Mouse (Mus musculus) embryonic facial prominence, embryonic 12.5 days (tissue): ENCODE measurements around the gene Xpo4. TPM values are rescaled to one million over a fixed set of nuclear protein-coding genes. Genes with fewer than 3 reads are reported as not detected.

Experiments
- ATAC-seq: fragments of 200-750 bp; cut with Nextera tagmentation; 2 replicates; pipeline ENCODE4 v1.8.0; 2017; ENCODE audit not compliant: insufficient number of reproducible peaks, insufficient read depth, low FRiP score, low TSS enrichment
- H3K27ac ChIP-seq: fragments of 300-500 bp; sonication (generic); 2 replicates; pipeline ENCODE4 v1.5.1; 2016; ENCODE audit warnings: mild to moderate bottlenecking
- H3K27me3 ChIP-seq: fragments of 300-500 bp; sonication (generic); 2 replicates; pipeline ENCODE4 v1.6.1; 2016; ENCODE audit warnings: mild to moderate bottlenecking, moderate library complexity
- H3K36me3 ChIP-seq: fragments of 300-500 bp; sonication (generic); 2 replicates; pipeline ENCODE4 v1.6.1; 2016; ENCODE audit warnings: mild to moderate bottlenecking
- H3K4me1 ChIP-seq: fragments of 300-500 bp; sonication (generic); 2 replicates; pipeline ENCODE4 v1.6.1; 2016
- H3K4me2 ChIP-seq: fragments of 300-500 bp; sonication (generic); replicated peaks from 2 replicates; pipeline ENCODE4 v1.6.1; 2016; ENCODE audit warnings: mild to moderate bottlenecking, moderate library complexity
- H3K4me3 ChIP-seq: fragments of 300-500 bp; sonication (generic); 2 replicates; pipeline ENCODE4 v1.5.1; 2016; ENCODE audit warnings: mild to moderate bottlenecking
- H3K9ac ChIP-seq: fragments of 300-500 bp; sonication (generic); 2 replicates; pipeline ENCODE4 v1.6.1; 2016; ENCODE audit warnings: mild to moderate bottlenecking, moderate library complexity
- H3K9me3 ChIP-seq: fragments of 300-500 bp; sonication (generic); 2 replicates; pipeline ENCODE4 v1.6.1; 2016; ENCODE audit warnings: mild to moderate bottlenecking, moderate library complexity
- WGBS: fragments of 180-500 bp; shearing (Covaris S2); methylation state at CpG from one replicate; pipeline ENCODE4 v1.1.7; 2016; 5-methylcytosine and 5-hydroxymethylcytosine counted together
- polyA plus RNA-seq: library from polyadenylated mRNA; unstranded; fragments of >200 nt; fragmentation: Nextera tagmentation; extraction: Ambion mirVana; gene quantifications from 2 replicates; pipeline ENCODE4 v1.2.1, GENCODE M21; 2016

Gene Xpo4
- polyA plus RNA-seq, 1 experiment from 2014 or later: 31.6 TPM

DNA sequence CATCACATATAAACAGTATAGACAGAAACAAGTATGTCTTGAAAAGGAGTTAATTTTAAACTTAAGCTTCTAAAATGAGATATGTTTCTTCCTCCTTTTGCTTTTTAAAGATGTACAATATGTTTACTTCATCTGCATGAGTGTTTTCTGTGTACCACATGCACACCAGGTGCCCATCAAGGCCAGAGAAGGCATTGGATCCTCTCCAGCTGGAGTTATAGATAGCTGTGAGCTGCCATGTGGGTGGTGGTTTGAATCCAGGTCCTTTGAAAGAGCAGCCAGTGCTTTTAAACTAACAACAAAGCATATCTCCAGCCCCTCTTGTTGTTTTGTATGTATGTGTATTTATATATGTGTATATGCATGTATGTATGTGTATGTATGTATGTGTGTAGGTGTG lies 112.3 kb downstream of the Xpo4 start:
- no peak overlapping the region for H3K4me3 ChIP-seq
- no peak overlapping the region for H3K9ac ChIP-seq
- no peaks in the 10 kb centered on the region for H3K27me3 ChIP-seq
- no peak for ATAC-seq
- no peaks in the 10 kb centered on the region for H3K4me1 ChIP-seq
- peaks cover 24% of the 10 kb centered on the region for H3K36me3 ChIP-seq
- no peaks in the 10 kb centered on the region for H3K9me3 ChIP-seq
- no peak overlapping the region for H3K27ac ChIP-seq
- H3K4me2 ChIP-seq: no peak overlapping the region

DNA sequence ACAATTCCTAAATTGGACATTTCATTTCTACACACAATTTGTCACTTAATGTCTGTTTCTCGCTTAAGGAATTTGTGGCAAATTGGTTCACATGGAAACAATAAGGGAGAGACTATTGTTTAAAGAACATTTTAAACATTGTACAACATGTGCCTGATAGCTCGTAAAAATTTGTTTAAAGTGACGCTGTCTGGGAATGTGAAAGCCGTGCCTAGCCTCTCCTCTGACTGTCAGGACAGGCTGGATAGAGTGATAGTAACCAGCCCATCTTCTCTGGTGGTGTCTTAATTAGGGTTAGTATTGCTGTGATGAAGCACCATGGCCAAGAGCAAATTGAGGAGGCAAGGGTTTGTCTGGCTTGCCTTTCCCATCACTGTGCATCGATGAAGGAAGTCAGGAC lies 118.2 kb downstream of the Xpo4 start:
- Histone ChIP-seq H3K4me1 (peaks cover 4% of the 10 kb centered on the region; the same call in 1 of the 2 replicates), H3K9me3 (no peaks in the 10 kb centered on the region), H3K36me3 (peaks cover 19% of the 10 kb centered on the region), H3K27ac (peak overlapping the region; percentile 46; the same call in 1 of the 2 replicates), H3K4me3 (no peak overlapping the region), H3K27me3 (0 out of 2 replicates have a peak, but pooled peaks cover 4% of the 10 kb centered on the region), H3K9ac (no peak overlapping the region), H3K4me2 (no peak overlapping the region)
- 70% methylated on average over 5 of the region's 5 CpGs for WGBS
- no peak for ATAC-seq

DNA sequence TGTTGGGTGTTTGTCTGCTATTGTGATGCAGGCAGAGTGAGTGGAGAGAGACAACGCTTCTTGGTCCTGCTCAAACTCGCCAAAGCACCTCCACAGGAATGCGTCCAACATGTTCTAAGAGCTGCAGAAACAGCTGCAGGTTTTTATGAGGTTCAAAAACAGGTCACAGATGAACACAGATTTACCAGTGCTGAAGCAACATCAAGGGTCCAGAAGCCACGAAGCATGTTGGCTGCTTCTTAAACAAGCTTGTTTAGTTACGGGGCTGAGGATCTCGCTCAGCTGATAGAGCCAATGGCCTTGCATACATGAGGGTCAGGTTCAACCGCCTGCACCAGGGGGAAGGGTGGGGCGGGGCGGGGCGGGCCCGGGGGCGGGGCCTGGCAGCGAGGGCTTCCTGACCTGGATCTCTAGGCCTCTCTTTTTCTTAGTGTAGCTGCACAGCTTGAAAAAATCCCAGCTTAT lies 118.6 kb downstream of the Xpo4 start:
- Histone ChIP-seq H3K4me2 (no peak overlapping the region), H3K4me3 (no peak overlapping the region), H3K27ac (peak overlapping the region; percentile 46; the same call in 1 of the 2 replicates), H3K9me3 (no peaks in the 10 kb centered on the region), H3K4me1 (peaks cover 4% of the 10 kb centered on the region; the same call in 1 of the 2 replicates), H3K27me3 (0 out of 2 replicates have a peak, but pooled peaks cover 4% of the 10 kb centered on the region), H3K36me3 (peaks cover 19% of the 10 kb centered on the region), H3K9ac (no peak overlapping the region)
- ATAC-seq: no peak
- WGBS: 23% methylated on average over 13 of the region's 13 CpGs

DNA sequence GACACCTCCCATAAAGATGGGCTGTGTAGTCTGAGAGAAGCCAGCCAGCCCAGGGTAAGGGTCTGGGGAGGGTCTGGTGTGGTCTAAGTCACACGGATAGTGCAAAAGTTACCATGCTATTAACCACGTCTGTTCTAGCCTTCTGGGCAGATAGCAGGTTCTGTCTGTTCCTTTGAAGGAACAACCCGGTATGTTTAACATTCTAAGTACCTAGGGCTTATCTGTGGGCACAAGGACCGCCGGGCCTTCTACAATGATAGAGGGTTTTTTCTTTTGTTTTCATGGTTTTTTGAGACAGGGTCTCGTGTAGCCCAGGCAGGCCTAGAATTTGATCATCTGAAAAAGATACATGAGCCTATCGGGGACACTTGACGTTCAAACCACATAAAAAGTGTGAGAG lies 119.1 kb downstream of the Xpo4 start:
- H3K36me3 ChIP-seq: peaks cover 19% of the 10 kb centered on the region
- H3K4me3 ChIP-seq: no peak overlapping the region
- peaks cover 4% of the 10 kb centered on the region; the same call in 1 of the 2 replicates for H3K4me1 ChIP-seq
- ATAC-seq: no peak
- WGBS: 84% methylated on average over 8 of the region's 8 CpGs
- 0 out of 2 replicates have a peak overlapping the region, but pooled peaks have one; percentile 2 for H3K27ac ChIP-seq
- H3K9ac ChIP-seq: no peak overlapping the region
- 0 out of 2 replicates have a peak, but pooled peaks cover 8% of the 10 kb centered on the region for H3K27me3 ChIP-seq
- H3K9me3 ChIP-seq: no peaks in the 10 kb centered on the region
- H3K4me2 ChIP-seq: no peak overlapping the region

DNA sequence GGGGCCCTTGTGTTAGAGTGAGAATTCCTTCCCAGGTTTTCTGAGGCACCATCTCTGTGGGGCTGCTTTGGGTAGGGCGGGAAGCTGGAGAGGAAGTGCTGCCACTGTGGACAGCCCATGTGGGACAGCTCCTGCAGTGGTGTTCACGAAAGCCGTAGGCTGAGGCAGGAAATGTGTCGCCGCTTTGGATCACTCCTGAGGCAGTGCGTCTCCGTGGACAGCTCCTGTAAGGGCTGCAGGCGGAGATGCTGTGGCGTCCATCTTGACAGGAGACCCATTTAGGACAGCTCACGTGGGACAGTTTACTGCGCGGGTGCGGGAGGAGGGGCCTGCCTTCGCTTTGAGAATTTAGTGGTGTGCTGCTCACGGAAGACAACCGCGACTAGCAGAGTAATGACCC lies 119.7 kb downstream of the Xpo4 start:
- no peak for ATAC-seq
- Histone ChIP-seq H3K9me3 (no peaks in the 10 kb centered on the region), H3K27ac (no peak overlapping the region), H3K9ac (no peak overlapping the region), H3K4me3 (no peak overlapping the region), H3K4me1 (peaks cover 4% of the 10 kb centered on the region; the same call in 1 of the 2 replicates), H3K27me3 (0 out of 2 replicates have a peak, but pooled peaks cover 11% of the 10 kb centered on the region), H3K36me3 (peaks cover 19% of the 10 kb centered on the region), H3K4me2 (no peak overlapping the region)
- 89% methylated on average over 17 of the region's 17 CpGs for WGBS

DNA sequence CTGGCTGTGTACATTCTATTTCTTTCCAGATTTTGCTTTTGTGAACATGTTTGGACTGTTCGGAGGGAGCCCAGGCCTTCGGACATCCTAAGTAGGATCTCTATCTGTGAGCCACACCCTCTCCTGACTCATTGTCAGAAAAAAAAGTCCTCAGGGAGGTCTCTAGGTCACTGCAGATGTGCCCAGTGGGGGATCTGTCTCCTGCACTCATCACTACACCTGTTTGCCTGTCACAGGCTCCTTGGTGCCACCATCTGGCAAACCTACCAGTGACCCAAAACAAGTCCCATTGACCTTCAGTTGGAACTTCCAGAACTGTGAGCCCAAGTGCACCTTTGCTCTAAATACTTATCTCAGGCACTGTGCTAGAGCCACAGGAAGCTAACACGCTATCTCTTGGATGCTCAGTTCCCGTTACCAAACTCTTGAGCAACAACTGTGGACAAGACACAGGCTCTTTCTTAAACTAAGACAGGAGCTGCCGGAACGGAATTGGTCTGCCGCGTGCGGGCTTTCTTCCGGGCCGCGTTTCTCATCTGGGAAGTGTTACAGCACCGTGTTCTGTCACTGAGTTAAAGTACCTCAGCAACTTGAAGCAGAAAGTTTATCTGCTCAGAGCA lies 121.7 kb downstream of the Xpo4 start:
- H3K36me3 ChIP-seq: peaks cover 6% of the 10 kb centered on the region; the same call in 1 of the 2 replicates
- no peak overlapping the region for H3K4me3 ChIP-seq
- H3K9ac ChIP-seq: no peak overlapping the region
- no peak overlapping the region for H3K4me2 ChIP-seq
- no peak overlapping the region for H3K27ac ChIP-seq
- 0 out of 2 replicates have a peak, but pooled peaks cover 11% of the 10 kb centered on the region for H3K27me3 ChIP-seq
- H3K9me3 ChIP-seq: no peaks in the 10 kb centered on the region
- 90% methylated on average over 13 of the region's 13 CpGs for WGBS
- peaks cover 4% of the 10 kb centered on the region; the same call in 1 of the 2 replicates for H3K4me1 ChIP-seq
- no peak for ATAC-seq

DNA sequence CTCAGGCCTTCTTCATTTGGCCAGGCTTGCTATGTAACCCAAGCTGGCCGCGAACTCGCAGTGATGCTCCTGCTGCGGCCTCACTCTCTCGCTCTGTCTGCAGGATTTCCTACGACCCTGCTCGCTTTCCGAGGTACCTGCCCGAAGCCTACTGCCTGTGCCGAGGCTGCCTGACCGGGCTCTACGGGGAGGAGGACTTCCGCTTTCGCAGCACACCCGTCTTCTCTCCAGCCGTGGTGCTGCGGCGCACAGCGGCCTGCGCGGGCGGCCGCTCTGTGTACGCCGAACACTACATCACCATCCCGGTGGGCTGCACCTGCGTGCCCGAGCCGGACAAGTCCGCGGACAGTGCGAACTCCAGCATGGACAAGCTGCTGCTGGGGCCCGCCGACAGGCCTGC lies 123.0 kb downstream of the Xpo4 start:
- peaks cover 19% of the 10 kb centered on the region; the same call in 1 of the 2 replicates for H3K27me3 ChIP-seq

DNA sequence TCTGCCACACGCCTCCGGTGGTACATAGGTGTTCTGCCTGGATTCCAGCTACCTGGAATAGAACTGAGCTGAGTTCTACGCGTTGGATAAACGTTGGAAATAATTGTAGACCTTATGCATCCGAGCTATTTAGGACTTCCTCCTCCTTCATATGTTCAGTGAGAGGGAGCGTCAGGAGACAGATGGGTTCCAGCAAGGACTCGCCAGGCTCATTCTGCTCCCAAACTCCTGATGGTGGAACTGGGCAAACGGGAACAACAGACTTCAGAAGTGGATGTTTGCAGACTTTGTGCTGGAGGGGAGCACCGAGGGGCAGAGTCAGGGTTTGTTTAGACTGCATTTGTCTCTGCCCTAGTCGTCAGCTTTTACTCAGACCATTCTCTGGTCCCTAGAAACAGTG lies 124.5 kb downstream of the Xpo4 start:
- peaks cover 11% of the 10 kb centered on the region for H3K4me1 ChIP-seq
- H3K9ac ChIP-seq: no peak overlapping the region
- H3K27ac ChIP-seq: no peak overlapping the region
- no peak for ATAC-seq
- H3K27me3 ChIP-seq: peaks cover 29% of the 10 kb centered on the region; the same call in 1 of the 2 replicates
- H3K4me2 ChIP-seq: no peak overlapping the region
- whole genome bisulfite sequencing: 83% methylated on average over 11 of the region's 11 CpGs
- no peaks in the 10 kb centered on the region for H3K36me3 ChIP-seq
- H3K9me3 ChIP-seq: no peaks in the 10 kb centered on the region
- H3K4me3 ChIP-seq: no peak overlapping the region

More for the DNA sequence above, 123.0 kb downstream of the Xpo4 start:
- H3K4me3 ChIP-seq: no peak overlapping the region
- no peaks in the 10 kb centered on the region for H3K9me3 ChIP-seq
- no peak overlapping the region for H3K27ac ChIP-seq
- no peak for ATAC-seq
- WGBS: 51% methylated on average over 34 of the region's 34 CpGs
- H3K4me1 ChIP-seq: peaks cover 11% of the 10 kb centered on the region
- no peaks in the 10 kb centered on the region for H3K36me3 ChIP-seq
- H3K4me2 ChIP-seq: peak overlapping the region; percentile 33
- H3K9ac ChIP-seq: no peak overlapping the region; the same call in 1 of the 2 replicates

DNA sequence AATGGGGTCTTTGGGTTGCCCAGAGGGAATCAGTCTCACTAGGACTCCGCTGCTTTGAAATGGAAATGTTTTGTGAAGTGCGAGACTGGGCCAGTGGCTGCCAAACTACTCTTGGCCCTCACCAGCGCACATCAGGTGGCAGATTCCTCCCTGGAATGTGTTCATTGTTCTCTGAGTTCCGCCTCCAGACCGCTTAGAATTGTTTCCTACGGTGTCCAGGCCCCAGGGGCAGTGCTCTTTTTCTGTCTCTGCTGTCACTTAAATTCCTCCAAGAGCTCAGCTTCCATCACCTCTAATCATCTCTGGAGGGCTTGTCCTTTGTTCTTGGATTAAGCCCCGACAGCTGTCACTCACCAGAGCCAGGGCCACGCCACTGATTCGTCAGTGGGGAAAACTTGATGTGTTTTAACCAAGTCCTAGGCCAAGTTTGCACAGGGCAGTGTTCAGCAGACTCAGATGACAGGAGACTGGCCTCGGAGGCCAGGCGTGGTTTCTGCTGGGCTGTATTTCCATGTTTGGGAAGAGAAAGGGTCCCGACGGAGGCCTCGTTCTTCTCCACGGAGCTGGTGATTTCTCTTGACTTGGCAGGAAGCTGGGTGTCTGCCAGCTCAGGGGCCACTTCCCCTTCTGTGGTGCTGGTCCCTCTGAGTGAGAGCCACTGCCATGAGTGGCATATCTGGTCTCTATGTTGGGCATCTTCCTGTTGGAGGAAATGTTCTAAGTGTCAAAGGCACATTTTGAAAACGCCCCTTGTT lies 127.8 kb downstream of the Xpo4 start:
- no peak for ATAC-seq
- 11% methylated on average over 16 of the region's 16 CpGs for WGBS

DNA sequence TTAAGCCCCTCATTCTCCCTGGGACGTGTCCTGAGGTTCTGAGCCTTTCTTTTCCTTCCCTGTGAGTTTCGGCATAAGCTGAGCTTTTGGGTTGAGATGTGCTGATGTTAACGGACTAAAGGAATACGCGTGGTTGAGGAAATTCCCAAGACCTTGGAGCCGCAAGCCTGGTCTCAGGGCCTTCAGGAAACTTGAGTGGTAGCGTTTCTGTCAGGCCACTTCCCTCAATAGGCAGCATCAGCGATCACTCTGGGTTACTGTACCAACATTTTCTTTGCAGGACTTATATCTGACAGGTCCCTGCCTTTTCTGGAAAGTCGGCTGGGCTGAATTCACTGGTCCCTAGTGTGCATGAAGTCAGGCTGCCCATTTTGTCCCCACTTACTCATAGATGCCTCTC lies 128.4 kb downstream of the Xpo4 start:
- no peak overlapping the region for H3K27ac ChIP-seq
- no peak overlapping the region for H3K9ac ChIP-seq
- peaks cover 45% of the 10 kb centered on the region for H3K27me3 ChIP-seq
- 29% methylated on average over 9 of the region's 9 CpGs for WGBS
- H3K9me3 ChIP-seq: no peaks in the 10 kb centered on the region
- H3K4me3 ChIP-seq: no peak overlapping the region
- no peak overlapping the region for H3K4me2 ChIP-seq
- H3K36me3 ChIP-seq: no peaks in the 10 kb centered on the region
- ATAC-seq: no peak
- peaks cover 23% of the 10 kb centered on the region for H3K4me1 ChIP-seq

More for the DNA sequence above, 127.8 kb downstream of the Xpo4 start:
- H3K9me3 ChIP-seq: no peaks in the 10 kb centered on the region
- H3K27ac ChIP-seq: no peak overlapping the region
- H3K4me2 ChIP-seq: peak overlapping the region; percentile 26; the same call in 1 of the 2 replicates
- peaks cover 23% of the 10 kb centered on the region for H3K4me1 ChIP-seq
- no peak overlapping the region for H3K9ac ChIP-seq
- H3K36me3 ChIP-seq: no peaks in the 10 kb centered on the region
- peaks cover 48% of the 10 kb centered on the region for H3K27me3 ChIP-seq
- no peak overlapping the region for H3K4me3 ChIP-seq

DNA sequence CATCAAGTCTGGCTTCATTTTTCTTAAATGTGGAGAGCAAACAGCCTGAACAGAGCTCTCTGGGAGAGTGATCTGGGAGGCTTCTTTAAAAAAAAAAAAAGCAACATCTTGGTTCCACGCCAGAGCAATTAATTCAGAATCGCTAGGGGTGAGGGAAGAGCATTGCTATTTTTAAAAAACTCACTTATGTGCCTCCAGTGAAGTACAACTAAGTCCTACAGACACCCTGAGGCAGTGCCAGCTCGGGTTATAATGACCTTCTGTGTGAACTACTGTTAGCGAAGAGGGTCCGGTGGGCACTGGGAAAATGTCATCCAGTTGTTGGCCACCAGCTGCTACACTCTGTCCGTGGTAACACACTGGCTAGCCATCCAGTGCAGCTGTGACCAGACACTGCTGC lies 129.6 kb downstream of the Xpo4 start:
- WGBS: 66% methylated on average over 6 of the region's 6 CpGs
- H3K27ac ChIP-seq: no peak overlapping the region
- no peaks in the 10 kb centered on the region for H3K36me3 ChIP-seq
- H3K9me3 ChIP-seq: no peaks in the 10 kb centered on the region
- peaks cover 23% of the 10 kb centered on the region for H3K4me1 ChIP-seq
- no peak for ATAC-seq
- H3K27me3 ChIP-seq: peaks cover 38% of the 10 kb centered on the region
- H3K4me2 ChIP-seq: no peak overlapping the region
- H3K4me3 ChIP-seq: no peak overlapping the region
- H3K9ac ChIP-seq: no peak overlapping the region

DNA sequence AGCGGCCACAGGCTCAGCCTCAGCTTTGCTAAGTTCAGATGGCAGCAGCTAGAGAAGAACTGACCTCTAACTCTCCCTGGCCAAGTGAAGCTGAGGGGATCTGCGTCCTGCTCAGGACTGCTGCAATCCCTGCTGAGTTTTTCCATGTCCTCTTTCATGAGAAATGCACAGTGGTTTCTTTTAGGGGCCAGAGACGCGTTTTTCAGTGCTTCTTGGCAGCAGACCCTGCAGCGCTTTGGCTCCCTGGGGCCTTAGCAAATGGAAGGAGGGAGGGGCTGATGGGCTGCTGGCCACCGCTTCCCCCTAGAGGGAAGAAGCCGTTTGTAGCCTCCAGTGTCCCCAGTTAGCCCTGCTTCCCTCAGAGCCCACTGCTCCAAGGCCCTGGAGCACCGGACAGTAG lies 130.3 kb downstream of the Xpo4 start:
- Histone ChIP-seq H3K4me2 (no peak overlapping the region), H3K9ac (no peak overlapping the region), H3K27me3 (peaks cover 38% of the 10 kb centered on the region), H3K36me3 (no peaks in the 10 kb centered on the region), H3K9me3 (no peaks in the 10 kb centered on the region), H3K27ac (no peak overlapping the region), H3K4me3 (no peak overlapping the region), H3K4me1 (peaks cover 23% of the 10 kb centered on the region)
- 12% methylated on average over 8 of the region's 8 CpGs for WGBS
- ATAC-seq: no peak
